Mouse (Mus musculus) E14TG2a.4 (cell line): ENCODE results near the gene Ccdc9.

ENCODE experiments used
- CTCF ChIP-seq: conservative IDR thresholded peaks from 2 replicates; pipeline ENCODE4 v1.5.1; 2014; ENCODE audit warnings: low read length
- NANOG ChIP-seq: IDR thresholded peaks from 2 replicates; pipeline ENCODE4 v1.6.1; 2014; ENCODE audit warnings: borderline replicate concordance, low read length, mixed read lengths
- POU5F1 ChIP-seq: IDR thresholded peaks from 2 replicates; pipeline ENCODE4 v1.6.1; 2014; ENCODE audit warnings: low read length, borderline replicate concordance

GRCm38 (mm10) chr7:16299419-16300035 is 12.9 kb upstream of the Ccdc9 start:
- TF ChIP-seq CTCF: no peak
- no peak for TF ChIP-seq NANOG
- TF ChIP-seq POU5F1: no peak
